Mouse (Mus musculus) hindbrain, embryonic 15.5 days (tissue): Measurements from ENCODE around the gene Palb2. TPM values are rescaled to one million over a fixed set of nuclear protein-coding genes. Genes with fewer than 3 reads are reported as not detected.
"Not testable (repeated sequence)": the region's sequence is repeated elsewhere in the genome, so short reads cannot be mapped to it uniquely, and the experiment has no call there.

Experiments used
- ATAC-seq: fragments of 200-750 bp; cut with Nextera tagmentation; 2 replicates; pipeline ENCODE4 v1.8.0; 2017; ENCODE audit warnings: low read depth, moderate number of reproducible peaks, moderate TSS enrichment; ENCODE audit not compliant: low FRiP score
- H3K27ac ChIP-seq: fragments of 300-500 bp; sonication (generic); replicated peaks from 2 replicates; pipeline ENCODE4 v1.5.1; 2015; ENCODE audit warnings: mild to moderate bottlenecking, inconsistent platforms
- H3K27me3 ChIP-seq: fragments of 300-500 bp; sonication (generic); 2 replicates; pipeline ENCODE4 v1.6.1; 2015; ENCODE audit warnings: control low read depth, inconsistent platforms
- H3K36me3 ChIP-seq: fragments of 300-500 bp; sonication (generic); 2 replicates; pipeline ENCODE4 v1.6.1; 2015; ENCODE audit warnings: control low read depth, inconsistent platforms
- H3K4me1 ChIP-seq: fragments of 300-500 bp; sonication (generic); replicated peaks from 2 replicates; pipeline ENCODE4 v1.6.1; 2015; ENCODE audit warnings: control low read depth, inconsistent platforms
- H3K4me2 ChIP-seq: fragments of 300-500 bp; sonication (generic); 2 replicates; pipeline ENCODE4 v1.6.1; 2015; ENCODE audit warnings: moderate library complexity, mild to moderate bottlenecking, inconsistent platforms
- H3K4me3 ChIP-seq: fragments of 300-500 bp; sonication (generic); 2 replicates; pipeline ENCODE4 v1.5.1; 2015; ENCODE audit warnings: mild to moderate bottlenecking, inconsistent platforms
- H3K9ac ChIP-seq: fragments of 300-500 bp; sonication (generic); 2 replicates; pipeline ENCODE4 v1.6.1; 2015; ENCODE audit warnings: inconsistent platforms
- H3K9me3 ChIP-seq: fragments of 300-500 bp; sonication (generic); 2 replicates; pipeline ENCODE4 v1.6.1; 2016; ENCODE audit warnings: control low read depth, inconsistent platforms
- WGBS: fragments of 180-500 bp; shearing (Covaris S2); methylation state at CpG from one replicate; pipeline ENCODE4 v1.1.7; 2015; 5-methylcytosine and 5-hydroxymethylcytosine counted together
- polyA plus RNA-seq: library from polyadenylated mRNA; unstranded; fragments of >200 nt; fragmentation: Nextera tagmentation; extraction: Ambion mirVana; gene quantifications from 2 replicates; pipeline ENCODE4 v1.2.1, GENCODE M21; 2015

Palb2 gene
- polyA plus RNA-seq, 1 experiment from 2014 or later = 5.4 TPM

- no peaks in the 10 kb centered on the region for H3K9me3 ChIP-seq
- no peaks in the 10 kb centered on the region for H3K27me3 ChIP-seq
- H3K4me2 ChIP-seq = no peak overlapping the region
- 96% methylated on average over 5 of the region's 5 CpGs for WGBS
- H3K4me3 ChIP-seq = no peak overlapping the region
- no peak overlapping the region for H3K9ac ChIP-seq
- H3K4me1 ChIP-seq = peaks cover 8% of the 10 kb centered on the region
- H3K36me3 ChIP-seq = peaks cover 75% of the 10 kb centered on the region
- no peak overlapping the region for H3K27ac ChIP-seq
- no peak for ATAC-seq
Observed at GRCm38 (mm10) chr7:122138190-122138589, 5.4 kb upstream of the Palb2 start.

GRCm38 (mm10) chr7:122137071-122137470 lies 4.3 kb upstream of the Palb2 start:
- no peaks in the 10 kb centered on the region for H3K27me3 ChIP-seq
- no peak overlapping the region for H3K9ac ChIP-seq
- no peak for ATAC-seq
- H3K36me3 ChIP-seq = peaks cover 66% of the 10 kb centered on the region
- peaks cover 13% of the 10 kb centered on the region for H3K4me1 ChIP-seq
- no peak overlapping the region for H3K27ac ChIP-seq
- H3K4me3 ChIP-seq = no peak overlapping the region
- H3K4me2 ChIP-seq = no peak overlapping the region
- no peaks in the 10 kb centered on the region for H3K9me3 ChIP-seq

- Histone ChIP-seq H3K36me3 (peaks cover 46% of the 10 kb centered on the region), H3K9ac (no peak overlapping the region), H3K27me3 (no peaks in the 10 kb centered on the region), H3K4me3 (no peak overlapping the region), H3K4me1 (peaks cover 13% of the 10 kb centered on the region), H3K27ac (no peak overlapping the region), H3K4me2 (no peak overlapping the region), H3K9me3 (no peaks in the 10 kb centered on the region)
- no peak for ATAC-seq
- 73% methylated on average over 10 of the region's 10 CpGs for WGBS
Observed at GRCm38 (mm10) chr7:122135070-122135469, 2.3 kb upstream of the Palb2 start.

GRCm38 (mm10) chr7:122133338-122133625 lies 497 bp upstream of the Palb2 start:
- Histone ChIP-seq H3K4me2 (peak overlapping the region; percentile 91), H3K27me3 (no peaks in the 10 kb centered on the region), H3K36me3 (peaks cover 29% of the 10 kb centered on the region), H3K9me3 (no peaks in the 10 kb centered on the region), H3K4me3 (peak overlapping the region; percentile 91), H3K4me1 (peaks cover 13% of the 10 kb centered on the region), H3K27ac (peak overlapping the region; percentile 81), H3K9ac (peak overlapping the region; percentile 84)
- ATAC-seq = no peak
- WGBS = 22% methylated on average over 8 of the region's 8 CpGs

- Histone ChIP-seq H3K27me3 (no peaks in the 10 kb centered on the region), H3K36me3 (peaks cover 19% of the 10 kb centered on the region), H3K27ac (no peak overlapping the region), H3K9me3 (no peaks in the 10 kb centered on the region), H3K4me1 (peaks cover 13% of the 10 kb centered on the region), H3K9ac (no peak overlapping the region), H3K4me2 (peak overlapping the region; percentile 91), H3K4me3 (peak overlapping the region; percentile 91)
- ATAC-seq = no peak
Observed at GRCm38 (mm10) chr7:122131834-122132233, 951 bp downstream of the Palb2 start.

- Histone ChIP-seq H3K27me3 (no peaks in the 10 kb centered on the region), H3K4me1 (no peaks in the 10 kb centered on the region), H3K27ac (no peak overlapping the region), H3K4me2 (no peak overlapping the region), H3K4me3 (no peak overlapping the region), H3K36me3 (peaks cover 2% of the 10 kb centered on the region; the same call in 1 of the 2 replicates), H3K9ac (no peak overlapping the region), H3K9me3 (no peaks in the 10 kb centered on the region)
- ATAC-seq = no peak
- 95% methylated on average over 11 of the region's 11 CpGs for WGBS
Observed at GRCm38 (mm10) chr7:122126946-122127345, 5.8 kb downstream of the Palb2 start.

- Histone ChIP-seq H3K36me3 (peaks cover 2% of the 10 kb centered on the region; the same call in 1 of the 2 replicates), H3K4me3 (no peak overlapping the region), H3K9me3 (no peaks in the 10 kb centered on the region), H3K4me1 (no peaks in the 10 kb centered on the region), H3K4me2 (no peak overlapping the region), H3K9ac (no peak overlapping the region), H3K27ac (no peak overlapping the region), H3K27me3 (no peaks in the 10 kb centered on the region)
- ATAC-seq = no peak
- 80% methylated on average over 8 of the region's 8 CpGs for WGBS
Observed at GRCm38 (mm10) chr7:122125636-122126035, 7.1 kb downstream of the Palb2 start.

GRCm38 (mm10) chr7:122123518-122123917 lies 9.3 kb downstream of the Palb2 start:
- Histone ChIP-seq H3K36me3 (peaks cover 2% of the 10 kb centered on the region; the same call in 1 of the 2 replicates), H3K4me2 (no peak overlapping the region), H3K9me3 (no peaks in the 10 kb centered on the region), H3K4me3 (no peak overlapping the region), H3K27me3 (no peaks in the 10 kb centered on the region), H3K4me1 (no peaks in the 10 kb centered on the region), H3K9ac (no peak overlapping the region), H3K27ac (no peak overlapping the region)
- ATAC-seq = no peak
- 91% methylated on average over 4 of the region's 4 CpGs for WGBS

- WGBS = 95% methylated on average over 6 of the region's 6 CpGs
- H3K4me1 ChIP-seq = no peaks in the 10 kb centered on the region
- no peak for ATAC-seq
- no peak overlapping the region for H3K9ac ChIP-seq
- H3K4me2 ChIP-seq = no peak overlapping the region
- H3K9me3 ChIP-seq = no peaks in the 10 kb centered on the region
- H3K27ac ChIP-seq = no peak overlapping the region
- no peak overlapping the region for H3K4me3 ChIP-seq
- peaks cover 8% of the 10 kb centered on the region; the same call in 1 of the 2 replicates for H3K36me3 ChIP-seq
- H3K27me3 ChIP-seq = no peaks in the 10 kb centered on the region
Observed at GRCm38 (mm10) chr7:122108206-122108605, 24.6 kb downstream of the Palb2 start.

- Histone ChIP-seq H3K4me3 (peak within 1 kb of the TSS; percentile 75), H3K27ac (peak within 1 kb of the TSS; percentile 81), H3K36me3 (peaks cover 10% of the 10 kb centered on the region), H3K4me2 (peak within 1 kb of the TSS; percentile 85), H3K9me3 (no peaks in the 10 kb centered on the region), H3K4me1 (peaks cover 26% of the 10 kb centered on the region), H3K27me3 (no peaks in the 10 kb centered on the region), H3K9ac (peak within 1 kb of the TSS; percentile 87)
- under 1% methylated on average over 32 of the region's 43 CpGs for WGBS
- peak; percentile 98 for ATAC-seq
Observed at GRCm38 (mm10) chr7:122101747-122102244, 31.0 kb downstream of the Palb2 start, which contains the start of gene Ndufab1. Gene Ndufab1, minus strand, starts transcription at chr7:122101886.

GRCm38 (mm10) chr7:122101014-122101746 lies 31.6 kb downstream of the Palb2 start:
- H3K36me3 ChIP-seq = peaks cover 14% of the 10 kb centered on the region
- peaks cover 26% of the 10 kb centered on the region for H3K4me1 ChIP-seq
- ATAC-seq = peak; percentile 82
- peak overlapping the region; percentile 77 for H3K27ac ChIP-seq
- peak overlapping the region; percentile 75 for H3K4me3 ChIP-seq
- not testable (repeated sequence) for H3K9me3 ChIP-seq, H3K27me3 ChIP-seq
- H3K4me2 ChIP-seq = peak overlapping the region; percentile 85
- WGBS = 9% methylated on average over 25 of the region's 28 CpGs
- H3K9ac ChIP-seq = peak overlapping the region; percentile 87

GRCm38 (mm10) chr7:122099222-122099621 lies 33.6 kb downstream of the Palb2 start:
- Histone ChIP-seq H3K4me1 (peaks cover 26% of the 10 kb centered on the region), H3K27ac (no peak overlapping the region), H3K4me2 (no peak overlapping the region), H3K4me3 (no peak overlapping the region), H3K9me3 (no peaks in the 10 kb centered on the region), H3K9ac (no peak overlapping the region), H3K36me3 (peaks cover 33% of the 10 kb centered on the region), H3K27me3 (no peaks in the 10 kb centered on the region)
- WGBS = 56% methylated on average over 4 of the region's 4 CpGs
- no peak for ATAC-seq

- H3K4me3 ChIP-seq = no peak overlapping the region
- H3K36me3 ChIP-seq = peaks cover 41% of the 10 kb centered on the region
- ATAC-seq = no peak
- no peaks in the 10 kb centered on the region for H3K27me3 ChIP-seq
- H3K9ac ChIP-seq = no peak overlapping the region
- no peaks in the 10 kb centered on the region for H3K9me3 ChIP-seq
- H3K27ac ChIP-seq = no peak overlapping the region
- H3K4me2 ChIP-seq = no peak overlapping the region
- peaks cover 26% of the 10 kb centered on the region for H3K4me1 ChIP-seq
- WGBS = 96% methylated on average over 3 of the region's 3 CpGs
Observed at GRCm38 (mm10) chr7:122098009-122098408, 34.8 kb downstream of the Palb2 start.
